Mouse (Mus musculus) neural tube, embryonic 11.5 days (tissue): ENCODE data around the gene Sipa1l1. TPM values are rescaled to one million over a fixed set of nuclear protein-coding genes. Genes with fewer than 3 reads are reported as not detected.
A peak's percentile ranks its signal among the peaks of the same experiment; 100 is the strongest.

Experiments used
- ATAC-seq: fragments of 200-750 bp; cut with Nextera tagmentation; 2 replicates; pipeline ENCODE4 v1.8.0; 2017; ENCODE audit warnings: moderate number of reproducible peaks, mild to moderate bottlenecking, moderate TSS enrichment, moderate library complexity; ENCODE audit not compliant: insufficient read depth, low FRiP score, low TSS enrichment
- DNase-seq: peaks from one replicate; pipeline ENCODE4 v3.0.0-alpha.2; 2015; ENCODE audit warnings: low spot score
- H3K27ac ChIP-seq: fragments of 300-500 bp; sonication (generic); 2 replicates; pipeline ENCODE4 v1.5.1; 2014; ENCODE audit warnings: low read depth, mild to moderate bottlenecking, low read length
- H3K27me3 ChIP-seq: fragments of 300-500 bp; sonication (generic); 2 replicates; pipeline ENCODE4 v1.6.1; 2014; ENCODE audit warnings: mild to moderate bottlenecking, low read length, mixed read lengths; ENCODE audit not compliant: control insufficient read depth, insufficient read depth
- H3K36me3 ChIP-seq: fragments of 300-500 bp; sonication (generic); 2 replicates; pipeline ENCODE4 v1.6.1; 2014; ENCODE audit warnings: mild to moderate bottlenecking, low read length, moderate library complexity, mixed read lengths; ENCODE audit not compliant: control insufficient read depth, insufficient read depth
- H3K4me1 ChIP-seq: fragments of 300-500 bp; sonication (generic); 2 replicates; pipeline ENCODE4 v1.6.1; 2014; ENCODE audit warnings: low read length, mixed read lengths; ENCODE audit not compliant: control insufficient read depth, insufficient read depth
- H3K4me2 ChIP-seq: fragments of 300-500 bp; sonication (generic); 2 replicates; pipeline ENCODE4 v1.6.1; 2014; ENCODE audit warnings: low read depth, mild to moderate bottlenecking, moderate library complexity
- H3K4me3 ChIP-seq: fragments of 300-500 bp; sonication (generic); 2 replicates; pipeline ENCODE4 v1.5.1; 2014; ENCODE audit warnings: low read depth, low read length
- H3K9ac ChIP-seq: fragments of 300-500 bp; sonication (generic); 2 replicates; pipeline ENCODE4 v1.6.1; 2014; ENCODE audit warnings: mild to moderate bottlenecking, low read length
- H3K9me3 ChIP-seq: fragments of 300-500 bp; sonication (generic); 2 replicates; pipeline ENCODE4 v1.6.1; 2016; ENCODE audit warnings: low read length; ENCODE audit not compliant: control insufficient read depth
- WGBS: fragments of 180-500 bp; shearing (Covaris S2); extraction: QIAGEN DNeasy Blood & Tissue Kit; methylation state at CpG from one replicate; pipeline ENCODE4 v1.1.7; 2014; 5-methylcytosine and 5-hydroxymethylcytosine counted together
- polyA plus RNA-seq: library from polyadenylated mRNA; unstranded; fragments of >200 nt; fragmentation: Nextera tagmentation; extraction: Ambion mirVana; gene quantifications from 2 replicates; pipeline ENCODE4 v1.2.1, GENCODE M21; 2014

Gene Sipa1l1
- polyA plus RNA-seq, 1 experiment from 2014 or later, result 22.3 TPM

GRCm38 (mm10) chr12:82495936-82496335, 326.8 kb downstream of the Sipa1l1 start:
- no peak for DNase-seq
- Histone ChIP-seq H3K27ac (no peak overlapping the region), H3K4me3 (no peak overlapping the region), H3K9me3 (no peaks in the 10 kb centered on the region), H3K4me1 (no peaks in the 10 kb centered on the region), H3K27me3 (no peaks in the 10 kb centered on the region), H3K36me3 (no peaks in the 10 kb centered on the region), H3K9ac (no peak overlapping the region), H3K4me2 (no peak overlapping the region)
- ATAC-seq, result no peak
- WGBS, result 83% methylated on average over 4 of the region's 4 CpGs

GRCm38 (mm10) chr12:82497866-82498631, 328.9 kb downstream of the Sipa1l1 start:
- WGBS, result 35% methylated on average over 11 of the region's 11 CpGs
- peak; percentile 50; the same call in 1 of the 2 replicates for ATAC-seq

GRCm38 (mm10) chr12:82498701-82499100, 329.6 kb downstream of the Sipa1l1 start:
- ATAC-seq (no peak), DNase-seq (no peak)
- Histone ChIP-seq H3K4me1 (no peaks in the 10 kb centered on the region), H3K36me3 (no peaks in the 10 kb centered on the region), H3K9ac (no peak overlapping the region), H3K27ac (no peak overlapping the region), H3K4me3 (no peak overlapping the region), H3K4me2 (no peak overlapping the region), H3K9me3 (no peaks in the 10 kb centered on the region), H3K27me3 (no peaks in the 10 kb centered on the region)
- 88% methylated on average over 4 of the region's 4 CpGs for WGBS

More at GRCm38 (mm10) chr12:82497866-82498631, 328.9 kb downstream of the Sipa1l1 start:
- H3K9me3 ChIP-seq, result no peaks in the 10 kb centered on the region
- H3K4me2 ChIP-seq, result peak overlapping the region; percentile 25
- H3K27me3 ChIP-seq, result no peaks in the 10 kb centered on the region
- no peaks in the 10 kb centered on the region for H3K4me1 ChIP-seq
- no peak overlapping the region for H3K27ac ChIP-seq
- peak; percentile 70 for DNase-seq
- H3K36me3 ChIP-seq, result no peaks in the 10 kb centered on the region
- no peak overlapping the region; the same call in 1 of the 2 replicates for H3K9ac ChIP-seq
- no peak overlapping the region; the same call in 1 of the 2 replicates for H3K4me3 ChIP-seq

- Histone ChIP-seq H3K9ac (no peak overlapping the region), H3K36me3 (no peaks in the 10 kb centered on the region), H3K4me3 (no peak overlapping the region), H3K27ac (no peak overlapping the region), H3K27me3 (no peaks in the 10 kb centered on the region), H3K9me3 (no peaks in the 10 kb centered on the region), H3K4me1 (no peaks in the 10 kb centered on the region), H3K4me2 (no peak overlapping the region)
- DNase-seq, result no peak
- no peak for ATAC-seq
- 87% methylated on average over 5 of the region's 5 CpGs for whole genome bisulfite sequencing
Observed at GRCm38 (mm10) chr12:82499731-82500130, 330.6 kb downstream of the Sipa1l1 start.
